Mouse (Mus musculus): ENCODE data around the gene Nectin1.
A peak's percentile ranks its signal among the peaks of the same experiment; 100 is the strongest.

Nectin1 gene

DNA sequence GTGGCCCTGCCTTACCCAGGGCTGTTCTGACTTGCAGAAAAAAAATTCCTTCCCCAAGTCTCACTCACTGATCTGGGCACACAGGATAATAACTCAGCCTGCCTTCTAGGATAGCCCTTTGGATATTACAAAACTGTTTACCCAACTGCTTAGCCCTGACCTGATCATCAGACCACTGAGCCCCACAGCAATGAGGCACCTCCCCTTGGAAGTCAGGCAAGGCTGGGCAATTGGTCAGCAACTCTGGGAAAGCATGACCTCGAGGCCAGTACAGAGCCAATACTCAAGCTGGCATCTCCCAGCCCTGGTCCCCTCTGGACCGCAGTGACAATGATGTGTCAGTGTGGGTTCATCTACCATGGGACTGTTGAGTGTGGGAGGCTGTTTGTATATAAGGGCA lies 69.4 kb downstream of the Nectin1 start:
- no peak for DNase-seq

DNA sequence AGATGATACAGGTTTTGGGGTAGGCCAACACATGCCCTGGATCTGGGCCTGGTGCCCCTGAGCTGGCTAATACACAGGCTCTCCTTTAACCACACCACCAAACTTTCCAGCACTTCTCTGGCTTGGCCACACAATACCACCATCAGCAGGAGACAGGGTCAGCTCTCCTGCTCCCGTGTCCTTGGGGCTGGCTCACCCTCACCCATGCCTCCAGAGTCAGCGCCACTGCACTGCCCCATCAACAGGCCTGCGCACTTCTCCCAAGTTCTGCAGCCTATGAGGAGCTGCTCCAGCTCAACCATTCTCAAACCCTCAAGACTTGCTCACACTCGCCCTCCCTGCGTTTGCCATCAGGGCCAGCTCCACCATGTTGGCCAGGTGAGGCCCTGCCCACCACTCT lies 78.4 kb downstream of the Nectin1 start:
- DNase-seq = no peak

DNA sequence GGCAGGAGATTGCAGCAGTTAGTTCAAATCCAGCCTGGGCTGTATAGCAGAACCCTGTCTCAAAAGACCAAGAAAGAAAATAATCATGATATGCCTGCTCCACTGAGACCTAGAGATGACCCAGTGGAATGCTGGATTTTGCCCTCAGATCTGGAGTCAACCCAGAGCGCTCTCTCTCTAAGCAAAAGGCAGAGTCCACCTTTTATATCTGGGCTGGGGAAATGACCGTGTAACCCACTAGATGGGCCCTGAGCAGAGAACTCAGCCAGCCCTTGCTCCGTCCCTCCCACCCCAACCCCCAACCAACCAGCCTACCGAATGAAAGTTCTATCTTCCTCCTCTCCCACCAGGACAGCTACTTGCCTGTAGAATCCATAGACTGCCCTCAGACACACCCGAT lies 81.4 kb downstream of the Nectin1 start:
- DNase-seq = no peak

DNA sequence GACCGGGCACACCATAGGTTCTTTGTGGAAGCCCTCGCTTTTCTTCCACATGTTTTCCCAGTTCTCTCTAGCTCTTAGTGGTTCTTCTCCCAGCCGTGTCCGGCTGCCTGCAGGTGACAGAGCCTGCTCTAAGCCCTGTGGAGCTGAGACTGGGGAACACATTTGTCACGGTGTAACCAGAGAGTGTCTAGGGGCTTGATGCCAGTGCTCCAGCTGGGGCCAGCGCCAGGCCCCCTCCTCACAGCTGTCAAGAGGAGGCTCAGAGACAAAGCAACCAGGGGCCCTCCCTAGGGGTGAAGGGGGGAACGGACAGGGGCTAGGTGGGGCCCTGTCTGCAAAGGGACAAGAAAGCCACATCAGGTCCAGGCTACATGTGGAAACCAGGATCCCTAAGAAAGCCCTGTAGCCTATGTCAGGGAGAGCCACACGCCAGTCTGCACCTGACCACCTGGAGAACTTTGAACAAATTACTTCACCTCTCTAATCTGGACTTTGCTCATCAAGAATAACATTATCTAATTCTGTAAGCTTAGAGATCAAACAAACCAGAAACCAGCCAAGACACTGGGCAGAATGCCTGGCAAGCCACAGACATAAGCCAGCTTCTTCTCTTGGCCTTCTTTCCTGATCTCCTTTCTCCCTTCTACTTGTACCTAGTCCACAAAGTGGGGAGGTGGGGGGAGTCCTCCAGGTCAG lies 82.9 kb downstream of the Nectin1 start:
- DNase-seq = no peak

DNA sequence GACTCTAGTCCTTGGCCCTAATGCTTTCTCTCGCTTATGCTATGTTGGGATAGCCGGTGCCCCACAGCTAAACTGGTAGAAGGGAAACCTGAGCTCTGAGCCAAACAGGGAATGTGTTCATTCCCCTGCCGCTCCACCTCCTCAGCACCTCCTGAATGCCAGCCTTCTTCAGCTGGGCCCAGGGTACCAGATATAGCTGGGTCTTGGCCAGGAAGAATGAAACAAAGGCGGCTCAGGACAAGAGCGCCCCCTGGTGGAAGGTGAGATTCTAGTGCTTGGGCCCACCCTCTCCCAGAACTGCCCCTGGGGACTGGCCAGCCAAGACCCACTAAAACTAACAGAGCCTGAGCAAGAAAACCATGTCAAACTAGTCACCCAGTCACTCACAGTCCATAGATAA lies 83.8 kb downstream of the Nectin1 start:
- peak; percentile 9 to 17 for DNase-seq

DNA sequence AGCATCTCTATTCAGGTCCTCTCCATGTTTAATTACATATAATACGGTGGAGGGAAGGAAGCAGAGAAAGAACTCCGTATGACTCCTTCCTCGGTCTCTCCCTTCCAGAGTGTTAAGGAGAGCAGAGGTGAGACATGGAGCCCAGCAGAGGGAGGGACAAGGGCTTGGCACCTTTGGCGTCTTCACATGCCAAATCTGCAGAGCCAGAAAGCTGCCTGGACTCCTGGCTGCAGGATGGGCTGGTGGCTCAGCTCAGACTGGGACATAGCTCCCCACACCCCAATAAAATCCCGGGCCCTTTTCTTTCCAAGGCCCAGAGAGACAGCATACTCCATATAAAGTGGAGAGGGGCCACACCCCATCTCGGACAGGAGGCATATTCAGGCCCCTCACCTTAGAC lies 85.2 kb downstream of the Nectin1 start:
- DNase-seq = no peak

DNA sequence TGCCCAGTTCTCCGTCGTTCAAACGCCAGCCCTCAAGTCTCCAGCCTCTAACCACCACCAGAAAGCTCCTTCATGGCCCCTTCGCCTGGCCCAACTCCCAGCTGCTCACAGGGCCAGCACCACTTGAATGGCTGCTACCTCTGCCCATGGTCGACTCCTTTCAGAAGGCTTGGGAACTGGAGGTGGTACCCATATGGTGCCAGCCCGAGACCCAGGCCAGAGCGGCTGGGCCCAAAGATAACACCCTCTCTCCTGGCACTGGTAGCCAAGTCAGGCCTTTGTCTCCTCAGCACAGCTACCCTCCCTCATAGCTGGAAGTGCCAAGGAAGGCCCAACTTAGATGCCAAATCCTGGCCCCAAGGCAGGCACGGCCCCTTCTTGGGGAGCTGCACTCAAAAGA lies 89.4 kb downstream of the Nectin1 start:
- no peak for DNase-seq

DNA sequence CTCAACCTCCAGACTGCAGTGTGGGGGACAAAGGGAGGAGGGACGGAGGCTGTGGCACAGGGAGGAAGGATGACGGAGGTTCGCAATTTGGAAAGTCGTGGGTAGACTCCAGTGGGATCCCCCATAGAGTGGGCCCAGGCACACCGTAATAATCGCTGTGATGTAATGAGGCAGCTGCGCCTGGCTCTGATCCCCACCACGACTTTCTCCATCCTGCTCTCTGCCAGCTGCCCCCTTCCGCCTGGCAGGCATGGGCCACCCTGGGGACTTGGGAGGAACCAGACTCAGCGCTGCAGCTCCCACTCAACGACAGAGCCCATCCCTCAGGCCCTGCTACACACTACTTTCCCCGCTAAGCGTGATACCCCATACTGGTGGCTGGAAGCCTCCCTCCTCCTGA lies 90.5 kb downstream of the Nectin1 start:
- DNase-seq = no peak

DNA sequence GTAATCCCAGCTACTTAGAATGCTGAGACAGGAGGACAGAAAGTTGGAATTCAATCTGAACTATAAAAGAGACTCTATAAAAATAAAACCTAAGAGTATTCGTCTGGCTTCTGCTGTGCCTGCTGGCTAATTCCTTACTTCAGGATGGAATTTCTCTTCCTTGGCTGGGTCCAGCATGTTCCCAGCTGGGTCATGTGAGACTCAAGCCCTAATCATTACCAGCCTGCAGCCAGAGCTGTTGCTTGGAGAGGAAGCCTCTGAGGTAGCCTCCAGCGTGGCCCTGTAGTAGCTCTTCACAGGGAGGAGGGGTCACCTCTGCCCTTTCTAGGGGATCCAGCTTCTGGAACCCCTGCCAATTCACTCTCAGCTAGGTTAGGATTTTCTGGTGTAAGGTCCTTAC lies 94.8 kb downstream of the Nectin1 start:
- no peak for DNase-seq

DNA sequence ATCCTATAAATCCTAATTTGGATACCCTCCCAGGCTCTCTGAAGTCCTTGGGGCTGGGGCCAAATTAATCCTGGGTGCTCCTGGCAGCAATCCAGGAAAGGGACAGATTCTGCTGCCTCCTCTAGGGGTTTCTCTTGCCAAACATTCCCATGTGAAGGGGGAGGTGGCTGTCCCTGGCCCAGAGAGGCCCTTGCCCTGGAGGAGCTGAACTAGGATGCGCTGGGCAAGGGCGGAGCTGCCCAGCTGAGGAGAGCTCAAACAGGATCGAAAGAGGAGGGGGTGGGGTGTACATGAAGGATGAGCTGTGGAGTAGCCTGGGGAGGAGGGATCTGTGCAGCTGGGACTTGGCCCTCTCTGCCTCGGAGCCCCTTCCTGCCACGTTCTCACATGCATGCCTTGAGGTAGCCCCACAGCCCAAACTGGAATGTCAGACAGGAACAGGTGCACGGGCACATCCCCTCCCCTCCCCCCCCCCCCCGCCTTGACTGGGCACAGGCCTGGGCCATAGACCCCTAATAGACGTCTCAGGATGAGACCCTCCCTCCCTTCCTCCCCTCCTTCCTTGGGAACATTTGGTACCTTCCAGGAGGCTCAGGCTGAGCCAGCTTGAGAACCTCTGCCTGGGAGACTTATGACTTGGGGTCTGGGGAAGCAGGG lies 99.3 kb downstream of the Nectin1 start:
- no peak for DNase-seq

DNA sequence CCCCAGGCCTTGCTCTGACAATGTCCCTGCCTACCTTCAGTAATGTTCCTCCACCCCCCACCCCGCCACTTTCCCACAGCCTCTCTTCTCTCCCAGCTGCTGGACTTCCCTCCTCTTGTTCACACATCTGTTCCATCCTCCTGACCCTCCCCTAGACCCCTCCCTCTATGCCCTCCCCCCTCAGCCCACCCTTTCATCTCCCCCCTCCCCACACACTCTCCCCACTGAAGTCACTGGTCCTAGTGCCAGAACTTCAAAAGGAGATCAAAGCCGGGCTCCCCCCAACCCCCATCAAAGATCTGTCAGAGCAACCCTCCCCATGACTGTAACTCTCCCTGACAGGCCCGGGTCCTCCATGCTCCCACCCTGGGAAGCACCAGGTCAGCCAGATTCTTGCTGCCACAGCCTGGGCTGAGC lies 99.9 kb downstream of the Nectin1 start:
- DNase-seq = no peak

DNA sequence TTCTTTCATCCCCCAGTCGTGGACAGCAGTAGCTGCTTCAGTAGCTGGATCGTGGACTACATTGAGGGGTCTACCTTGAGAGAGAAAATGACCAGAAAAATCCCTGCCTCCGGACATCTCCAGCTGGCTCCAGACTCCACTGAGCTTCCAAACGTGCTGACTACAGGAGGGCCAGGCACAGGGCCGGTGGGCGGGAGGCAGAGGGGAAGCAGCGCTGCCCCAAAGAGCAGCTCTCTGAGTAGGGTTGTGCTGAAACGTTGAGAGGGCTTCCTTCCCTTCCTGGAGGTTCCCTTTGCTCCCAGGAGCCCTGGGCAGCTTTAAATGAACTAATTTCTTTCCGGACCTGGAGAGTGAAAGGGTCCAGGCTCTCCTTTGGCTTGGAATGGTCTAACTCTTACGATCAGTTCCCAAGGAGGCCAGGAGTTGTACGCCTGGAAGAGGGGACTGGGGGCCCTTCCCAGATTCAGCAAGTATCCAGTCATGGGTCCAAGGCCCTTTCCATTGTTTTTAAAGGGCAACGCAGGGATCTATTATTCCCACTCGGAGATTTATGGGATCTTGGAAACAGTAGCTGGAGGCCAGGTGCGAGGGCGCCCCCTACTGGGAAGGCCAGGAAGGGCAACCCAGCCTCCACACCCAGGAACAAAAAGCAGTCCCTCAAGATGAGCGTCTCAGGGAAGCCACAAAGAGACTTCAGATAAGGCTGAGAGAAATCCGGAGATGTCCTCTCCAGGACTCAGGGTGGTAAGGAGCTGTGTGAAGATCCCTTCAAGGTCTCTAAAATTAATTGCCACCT lies 102.1 kb downstream of the Nectin1 start:
- DNase-seq = no peak

DNA sequence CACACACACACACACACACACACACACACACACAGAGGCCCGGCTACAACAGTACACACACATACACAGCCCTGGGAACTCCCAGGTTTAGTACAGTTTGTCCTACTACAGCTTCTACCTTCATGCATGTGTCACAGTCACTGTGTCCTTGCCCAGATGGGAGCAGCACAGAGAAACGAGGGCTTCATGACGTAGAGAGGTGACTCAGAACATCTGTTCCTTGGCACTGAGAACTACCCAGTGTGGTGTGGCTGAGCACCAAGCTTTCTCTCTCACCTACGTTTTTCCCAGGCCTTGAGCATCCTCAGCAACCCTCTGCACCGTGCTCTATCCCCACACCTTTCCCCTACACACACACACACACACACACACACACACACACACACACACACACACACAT lies 104.1 kb downstream of the Nectin1 start:
- DNase-seq = no peak

DNA sequence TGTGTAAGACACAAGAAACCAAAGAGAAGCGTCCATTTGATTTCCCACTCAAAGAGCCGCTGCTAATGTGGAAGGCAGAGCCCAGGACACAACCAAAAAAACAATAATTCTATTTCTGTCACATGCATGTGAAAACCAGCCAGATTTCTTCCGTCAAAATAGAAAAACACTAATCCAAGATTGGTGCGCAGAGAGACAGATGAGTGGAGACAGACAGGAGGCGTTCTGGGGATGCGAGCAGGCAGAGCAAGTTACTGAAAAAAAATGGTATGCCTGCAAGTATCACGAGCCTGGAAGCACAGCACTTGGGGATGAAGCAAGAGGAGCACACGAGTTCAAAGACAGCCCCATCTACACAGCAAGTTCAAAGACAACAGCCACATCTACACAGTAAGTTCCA lies 106.5 kb downstream of the Nectin1 start:
- no peak for DNase-seq

DNA sequence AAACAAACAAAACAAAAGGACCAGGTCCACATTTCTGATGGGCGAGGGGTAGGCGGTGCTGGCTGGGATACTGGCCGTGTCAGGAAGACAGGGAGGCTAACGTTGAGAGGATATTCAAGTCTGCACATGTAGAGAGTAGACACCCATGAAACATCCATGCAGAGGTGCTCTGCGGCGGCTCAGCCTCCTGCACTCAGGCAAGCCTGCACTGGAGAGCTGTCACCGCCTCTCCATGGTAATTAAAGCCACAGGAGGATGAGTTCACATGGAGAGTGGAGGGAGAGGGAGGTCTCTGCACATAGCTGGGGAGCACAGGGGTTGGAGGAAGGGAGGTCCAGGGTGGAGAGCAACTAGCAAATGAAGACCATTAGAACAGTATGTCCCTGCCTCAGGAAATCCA lies 107.4 kb downstream of the Nectin1 start:
- DNase-seq = no peak

DNA sequence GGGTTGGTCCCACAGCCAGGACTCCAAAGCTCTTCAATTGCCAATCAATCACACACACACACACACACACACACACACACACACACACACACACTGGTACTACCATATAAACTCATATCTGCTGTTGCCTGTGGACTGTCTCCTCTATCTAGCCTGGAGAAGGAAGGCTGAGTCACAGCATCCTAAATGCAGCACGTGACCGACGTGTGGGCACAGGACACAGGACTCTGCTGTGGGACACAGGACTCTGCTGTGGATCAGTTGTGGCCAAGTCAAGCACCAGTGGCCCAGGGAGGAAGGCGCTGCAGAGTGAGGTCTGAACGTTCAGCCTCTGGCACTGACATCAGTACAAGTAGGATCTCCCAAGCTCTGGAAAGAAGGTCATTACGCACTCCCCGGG lies 112.1 kb downstream of the Nectin1 start:
- DNase-seq = no peak

Data from thymus, adult 18-20 months (tissue).